Mouse (Mus musculus) subcutaneous adipose tissue, adult 2 months (tissue): ENCODE data around the gene Sept3. TPM values are rescaled to one million over a fixed set of nuclear protein-coding genes. Genes with fewer than 3 reads are reported as not detected.

Experiments used
- polyA plus RNA-seq: library from polyadenylated mRNA; depleted of rRNA; stranded (reverse); fragments of >200 nt; gene quantifications from 2 replicates; pipeline ENCODE4 v1.2.3, GENCODE M21; 2012; ENCODE audit warnings: low replicate concordance; rRNA removed

The Sept3 gene
- polyA plus RNA-seq = 1.6 and 1.8 TPM in 2 replicates

GRCm38 (mm10) chr15:82274593-82274926, at the start of gene Sept3:
TSS of gene Sept3 (plus strand) at chr15:82274893.

GRCm38 (mm10) chr15:82244115-82244804, 30.4 kb upstream of the Sept3 start, which contains the start of gene Cenpm:
TSS of gene Cenpm (minus strand) at chr15:82244748.

GRCm38 (mm10) chr15:82252097-82252496, 22.6 kb upstream of the Sept3 start, which contains the start of gene 1500009C09Rik:
TSS of gene 1500009C09Rik (plus strand) at chr15:82252397.

GRCm38 (mm10) chr15:82298764-82299561, 24.3 kb downstream of the Sept3 start, which contains the start of gene Wbp2nl:
TSS of gene Wbp2nl (plus strand) at chr15:82298954.

GRCm38 (mm10) chr15:82338593-82339112, 64.0 kb downstream of the Sept3 start, which contains the start of the genes Naga, Pheta2 and Smdt1:
TSS of gene Naga (minus strand) at chr15:82338925.
TSS of gene Pheta2 (plus strand) at chr15:82338942.
TSS of gene Smdt1 (plus strand) at chr15:82338959.

Other genes starting within 250 kb of the Sept3 start
- 28.1 and 41.7 TPM in 2 replicates for gene Desi1, start 241.0 kb upstream of the Sept3 start, polyA plus RNA-seq
- gene Snu13, start 227.3 kb upstream of the Sept3 start, polyA plus RNA-seq = 50.4 and 75.6 TPM in 2 replicates
- not detected in 2 replicates for gene 4930407I10Rik, start 215.7 kb upstream of the Sept3 start, polyA plus RNA-seq
- 0.04 TPM in 1 of 2 replicates, not detected in the other for gene Mei1, start 204.9 kb upstream of the Sept3 start, polyA plus RNA-seq
- 10.0 and 14.9 TPM in 2 replicates for gene Ccdc134, start 147.0 kb upstream of the Sept3 start, polyA plus RNA-seq
- gene Srebf2, start 127.7 kb upstream of the Sept3 start, polyA plus RNA-seq = 60.2 and 70.3 TPM in 2 replicates
- 0.40 and 0.62 TPM in 2 replicates for gene Shisa8, start 62.1 kb upstream of the Sept3 start, polyA plus RNA-seq
- 0.40 and 0.66 TPM in 2 replicates for gene Tnfrsf13c, start 50.5 kb upstream of the Sept3 start, polyA plus RNA-seq
- gene Cenpm, start 30.1 kb upstream of the Sept3 start, polyA plus RNA-seq = 3.7 and 11.9 TPM in 2 replicates
- not detected in 2 replicates for gene 1500009C09Rik, start 22.5 kb upstream of the Sept3 start, polyA plus RNA-seq
- 0.19 TPM in 1 of 2 replicates, not detected in the other for gene Wbp2nl, start 24.1 kb downstream of the Sept3 start, polyA plus RNA-seq
- 135 and 144 TPM in 2 replicates for gene Naga, start 64.0 kb downstream of the Sept3 start, polyA plus RNA-seq
- 2.1 and 8.0 TPM in 2 replicates for gene Pheta2, start 64.0 kb downstream of the Sept3 start, polyA plus RNA-seq
- gene Smdt1, start 64.1 kb downstream of the Sept3 start, polyA plus RNA-seq = 221 and 257 TPM in 2 replicates
- 293 and 339 TPM in 2 replicates for gene Ndufa6, start 79.4 kb downstream of the Sept3 start, polyA plus RNA-seq
- 65.9 and 85.3 TPM in 2 replicates for gene Cyp2d22, start 105.4 kb downstream of the Sept3 start, polyA plus RNA-seq
- not detected in 2 replicates for gene Cyp2d11, start 119.1 kb downstream of the Sept3 start, polyA plus RNA-seq
- gene Cyp2d10, start 132.3 kb downstream of the Sept3 start, polyA plus RNA-seq = 0.30 TPM in 1 of 2 replicates, not detected in the other
- gene Cyp2d9, start 158.5 kb downstream of the Sept3 start, polyA plus RNA-seq = not detected in 2 replicates